In the genomic region with DNA sequence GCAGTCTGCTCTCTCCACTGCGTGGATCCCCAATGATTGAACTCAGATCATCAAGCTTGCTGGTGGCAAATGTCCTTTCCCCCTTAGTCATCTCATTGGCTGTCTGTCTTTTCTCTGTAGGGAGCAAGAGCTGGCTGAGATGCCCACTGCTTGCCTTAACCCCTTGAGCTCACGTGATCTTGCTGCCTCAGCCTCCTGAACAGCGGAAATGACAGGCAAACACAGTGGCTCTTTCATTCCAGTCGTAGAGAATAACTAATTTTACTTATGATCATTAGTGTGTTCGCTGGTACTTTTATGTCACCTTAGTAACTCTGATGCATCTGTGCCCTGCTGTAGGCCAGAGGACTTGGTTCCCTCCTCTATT, we compare ENCODE assay signal across 8 mouse cellular contexts.
DNase-seq lines count a peak whose midpoint lies in the region; ATAC-seq and TF ChIP-seq lines count a peak whose summit lies in the region.

No protein-coding gene starts in this region.

- H3K9ac ChIP-seq in heart, embryonic 14.5 days (ENCODE audit: low read length), result no peak overlapping the region
- peak overlapping the region; percentile 58; the same call in 1 of the 2 replicates for H3K9ac ChIP-seq in forebrain, postnatal 0 days

- ATAC-seq in heart, embryonic 14.5 days (ENCODE audit: insufficient number of reproducible peaks, insufficient read depth, low FRiP score, low read depth), result no peak
- no peak for ATAC-seq in G1E (ENCODE audit: extremely low read depth, insufficient number of reproducible peaks, low FRiP score, poor library complexity, severe bottlenecking)
- ATAC-seq in forebrain, postnatal 0 days, result no peak; the same call in 1 of the 2 replicates
- peak; percentile 5; the same call in 1 of the 2 replicates for ATAC-seq in megakaryocyte, adult 5-6 weeks (ENCODE audit: poor library complexity, severe bottlenecking)

- H3K4me2 ChIP-seq in heart, embryonic 14.5 days (ENCODE audit: low read length), result peak overlapping the region; percentile 62
- H3K4me2 ChIP-seq in forebrain, postnatal 0 days (ENCODE audit: low read depth), result peak overlapping the region; percentile 65; the same call in 1 of the 2 replicates

- 65% methylated on average over 5 of the region's 5 CpGs for WGBS in heart, embryonic 14.5 days
- WGBS in forebrain, postnatal 0 days, result 52% methylated on average over 5 of the region's 5 CpGs

- no peak overlapping the region for H3K27ac ChIP-seq in heart, embryonic 14.5 days (replicated peaks in 1 of 2; ENCODE audit: control insufficient read depth in 1 of 2, insufficient read depth in 1 of 2, low read depth in 2 of 2, low read length in 2 of 2)
- no peak overlapping the region for H3K27ac ChIP-seq in forebrain, postnatal 0 days (ENCODE audit: low read depth, low read length)

- no peak for DNase-seq in heart, adult 18-20 months
- DNase-seq in G1E (ENCODE audit: low spot score), result no peak
- DNase-seq in forebrain, postnatal 0 days, result no peak
- no peak for DNase-seq in spleen, postnatal 36 days (ENCODE audit: low spot score in 2 of 2)
- DNase-seq in right cerebral cortex, postnatal 10 days (ENCODE audit: low spot score in 2 of 2), result no peak
- DNase-seq in layer of hippocampus, postnatal 14 days (ENCODE audit: low spot score in 2 of 2), result no peak

- peak overlapping the region in 1 of 2 experiments; percentile 49; a peak in 2 of 4 replicates for H3K4me3 ChIP-seq in heart, embryonic 14.5 days (ENCODE audit: control insufficient read depth in 1 of 2, insufficient read depth in 1 of 2, low read depth in 1 of 2, low read length in 2 of 2)
- H3K4me3 ChIP-seq in G1E (ENCODE audit: low read depth, low read length), result peak overlapping the region; percentile 71
- no peak overlapping the region for H3K4me3 ChIP-seq in forebrain, postnatal 0 days (ENCODE audit: low read depth, low read length)

- H3K36me3 ChIP-seq in heart, embryonic 14.5 days (ENCODE audit: control insufficient read depth, insufficient read depth, low read length), result no peaks in the 10 kb centered on the region
- no peaks in the 10 kb centered on the region for H3K36me3 ChIP-seq in G1E (replicated peaks)
- H3K36me3 ChIP-seq in forebrain, postnatal 0 days (ENCODE audit: insufficient read depth), result no peaks in the 10 kb centered on the region

- H3K9me3 ChIP-seq in heart, embryonic 14.5 days (ENCODE audit: control insufficient read depth, low read length), result no peaks in the 10 kb centered on the region
- H3K9me3 ChIP-seq in G1E (replicated peaks), result no peaks in the 10 kb centered on the region
- no peaks in the 10 kb centered on the region for H3K9me3 ChIP-seq in forebrain, postnatal 0 days (ENCODE audit: low read length)

- no peaks in the 10 kb centered on the region for H3K27me3 ChIP-seq in heart, embryonic 14.5 days (ENCODE audit: control insufficient read depth, insufficient read depth, low read length)
- H3K27me3 ChIP-seq in G1E (ENCODE audit: insufficient read depth, low read length), result peaks cover 2% of the 10 kb centered on the region
- H3K27me3 ChIP-seq in forebrain, postnatal 0 days (ENCODE audit: insufficient read depth, low read length), result no peaks in the 10 kb centered on the region

- H3K4me1 ChIP-seq in heart, embryonic 14.5 days (ENCODE audit: control insufficient read depth in 2 of 2, insufficient read depth in 2 of 2, low read length in 2 of 2), result peaks cover 0 to 8% of the 10 kb centered on the region in 2 experiments; a peak in 1 of 4 replicates
- peaks cover 39% of the 10 kb centered on the region for H3K4me1 ChIP-seq in G1E (ENCODE audit: insufficient read depth, low read depth, low read length)
- H3K4me1 ChIP-seq in forebrain, postnatal 0 days (ENCODE audit: insufficient read depth), result no peaks in the 10 kb centered on the region

- no peak for TF ChIP-seq CTCF in G1E (IDR thresholded peaks at IDR 0.05; ENCODE audit: low read depth, low read length)
- no peak for TF ChIP-seq CTCF in forebrain, postnatal 0 days (IDR thresholded peaks at IDR 0.05; ENCODE audit: low read depth)
